Mouse (Mus musculus): Measurements from ENCODE around the gene Ddhd1. TPM values are rescaled to one million over a fixed set of nuclear protein-coding genes. Genes with fewer than 3 reads are reported as not detected.
"Not testable (repeated sequence)": the region's sequence is repeated elsewhere in the genome, so short reads cannot be mapped to it uniquely, and the experiment has no call there.

Gene Ddhd1
- polyA plus RNA-seq, 1 experiment from 2014 or later = 23.7 TPM

- not testable (repeated sequence) for H3K9ac ChIP-seq (replicated peaks; ENCODE audit: low read length); ATAC-seq (ENCODE audit: low FRiP score, low TSS enrichment); H3K36me3 ChIP-seq (ENCODE audit: control insufficient read depth, insufficient read depth, low read length); H3K27ac ChIP-seq (replicated peaks; ENCODE audit: low read depth, low read length); H3K4me2 ChIP-seq (ENCODE audit: low read length); H3K27me3 ChIP-seq (ENCODE audit: control insufficient read depth, insufficient read depth, low read length); H3K4me1 ChIP-seq (ENCODE audit: control insufficient read depth, insufficient read depth, low read length); H3K4me3 ChIP-seq (replicated peaks; ENCODE audit: low read depth, low read length); H3K9me3 ChIP-seq (ENCODE audit: control insufficient read depth, low read length)
- DNase-seq = peak; percentile 63
- 70% methylated on average over 3 of the region's 3 CpGs for WGBS
Observed at GRCm38 (mm10) chr14:45580923-45581827, 76.8 kb downstream of the Ddhd1 start.

DNA sequence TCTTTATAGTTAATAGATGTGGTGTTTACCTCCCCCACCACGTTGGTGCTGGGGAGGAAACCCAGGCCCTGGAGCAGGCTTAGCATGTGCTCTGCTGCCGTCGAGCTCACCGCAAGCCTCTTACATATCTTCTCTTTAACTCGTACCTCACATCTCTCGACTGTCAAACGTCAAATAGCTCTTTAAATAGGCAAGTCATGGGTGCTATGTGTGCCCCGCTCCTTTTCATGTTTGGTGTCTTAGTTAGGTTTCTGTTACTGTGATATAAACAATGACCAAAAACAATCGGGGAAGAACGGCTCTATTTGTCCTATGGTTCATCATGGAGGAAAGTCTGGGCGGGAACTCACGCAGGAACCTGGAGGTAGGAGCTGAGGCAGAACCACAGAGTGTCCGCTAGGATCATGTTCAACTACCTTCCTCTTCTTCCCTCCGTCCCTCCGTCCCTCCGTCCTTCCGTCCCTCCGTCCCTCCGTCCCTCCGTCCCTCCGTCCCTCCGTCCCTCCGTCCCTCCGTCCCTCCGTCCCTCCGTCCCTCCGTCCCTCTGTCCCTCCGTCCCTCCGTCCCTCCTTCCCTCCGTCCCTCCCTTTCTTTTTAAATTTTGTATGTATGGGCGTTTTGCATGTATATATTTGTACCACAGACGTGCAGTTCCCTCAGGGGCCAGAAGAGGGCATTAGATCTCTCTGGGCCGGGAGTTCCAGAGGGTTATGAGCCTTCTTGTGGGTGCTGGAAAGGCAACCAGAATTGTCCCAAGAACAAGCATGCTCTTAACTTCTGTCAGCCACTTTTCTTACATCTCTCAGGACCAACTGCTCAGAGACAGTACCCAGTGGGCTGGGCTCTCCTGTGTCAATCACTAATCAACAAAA lies 91.6 kb downstream of the Ddhd1 start:
- H3K9ac ChIP-seq (replicated peaks; ENCODE audit: low read length) = no peak overlapping the region; the same call in 1 of the 2 replicates
- H3K4me2 ChIP-seq (ENCODE audit: low read length) = peak overlapping the region; percentile 50

DNA sequence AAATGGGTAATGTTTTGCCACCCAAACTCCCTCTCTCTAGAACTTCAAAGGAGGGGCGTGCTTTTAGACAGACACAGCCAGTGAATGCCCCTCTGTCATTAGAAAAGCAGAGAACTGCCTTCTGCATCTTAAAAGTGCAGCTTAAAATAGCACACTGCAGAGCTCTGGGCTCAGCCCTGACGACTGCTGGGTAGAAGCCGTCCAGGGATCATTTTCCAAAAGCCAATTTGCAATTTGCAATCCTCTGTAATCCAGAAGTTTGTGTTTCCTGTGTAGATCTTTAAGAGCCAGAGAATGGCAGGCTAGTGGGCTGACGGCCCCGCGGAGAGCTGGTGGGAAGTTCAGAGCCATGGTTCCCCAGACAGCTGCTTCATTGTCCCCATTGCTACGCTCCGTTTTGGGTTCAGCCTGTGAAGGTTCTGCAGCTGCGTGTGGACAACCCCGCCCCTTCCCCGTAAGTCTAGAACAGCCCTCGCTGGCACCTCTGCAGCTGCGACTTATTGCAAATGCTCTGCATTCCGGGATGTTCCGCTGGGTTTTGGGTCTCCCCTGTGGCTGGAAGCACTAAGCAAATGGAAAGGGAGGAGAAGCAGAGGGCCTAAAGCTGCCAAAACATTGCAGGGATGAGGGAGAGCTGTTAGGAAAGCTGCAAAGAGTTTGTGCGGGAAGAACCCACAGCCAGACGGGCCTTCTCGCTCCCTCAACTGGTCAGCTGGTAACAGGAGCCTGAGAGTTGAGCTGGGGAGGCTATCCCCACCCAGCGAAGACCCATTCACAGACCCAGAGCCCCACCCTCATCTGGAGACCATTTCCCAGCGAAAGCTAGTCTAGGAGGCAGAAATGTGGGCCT lies 92.5 kb downstream of the Ddhd1 start:
- Histone ChIP-seq H3K4me1 (ENCODE audit: control insufficient read depth, insufficient read depth, low read length) (no peaks in the 10 kb centered on the region), H3K9me3 (ENCODE audit: control insufficient read depth, low read length) (no peaks in the 10 kb centered on the region), H3K36me3 (ENCODE audit: control insufficient read depth, insufficient read depth, low read length) (no peaks in the 10 kb centered on the region), H3K27ac (replicated peaks; ENCODE audit: low read depth, low read length) (peak overlapping the region; percentile 60), H3K27me3 (ENCODE audit: control insufficient read depth, insufficient read depth, low read length) (no peaks in the 10 kb centered on the region), H3K4me2 (ENCODE audit: low read length) (peak overlapping the region; percentile 41), H3K9ac (replicated peaks; ENCODE audit: low read length) (no peak overlapping the region; the same call in 1 of the 2 replicates), H3K4me3 (replicated peaks; ENCODE audit: low read depth, low read length) (no peak overlapping the region)
- WGBS = 5% methylated on average over 20 of the region's 20 CpGs
- peak; percentile 62 for DNase-seq
- peak; percentile 28 for ATAC-seq (ENCODE audit: low FRiP score, low TSS enrichment)

More for the DNA sequence above, 91.6 kb downstream of the Ddhd1 start:
- ATAC-seq (ENCODE audit: low FRiP score, low TSS enrichment) (peak; percentile 4; the same call in 1 of the 2 replicates), DNase-seq (peak; percentile 85)
- Histone ChIP-seq H3K27ac (replicated peaks; ENCODE audit: low read depth, low read length) (0 out of 2 replicates have a peak overlapping the region, but pooled peaks have one; percentile 60), H3K27me3 (ENCODE audit: control insufficient read depth, insufficient read depth, low read length) (no peaks in the 10 kb centered on the region), H3K36me3 (ENCODE audit: control insufficient read depth, insufficient read depth, low read length) (no peaks in the 10 kb centered on the region), H3K4me1 (ENCODE audit: control insufficient read depth, insufficient read depth, low read length) (no peaks in the 10 kb centered on the region), H3K9me3 (ENCODE audit: control insufficient read depth, low read length) (no peaks in the 10 kb centered on the region), H3K4me3 (replicated peaks; ENCODE audit: low read depth, low read length) (peak overlapping the region; percentile 24)
- WGBS = 20% methylated on average over 32 of the region's 33 CpGs

GRCm38 (mm10) chr14:45563577-45563976 lies 94.4 kb downstream of the Ddhd1 start:
- peak; percentile 44; the same call in 1 of the 2 replicates for ATAC-seq (ENCODE audit: low FRiP score, low TSS enrichment)
- no peak overlapping the region for H3K4me2 ChIP-seq (ENCODE audit: low read length)
- no peaks in the 10 kb centered on the region for H3K36me3 ChIP-seq (ENCODE audit: control insufficient read depth, insufficient read depth, low read length)
- no peaks in the 10 kb centered on the region for H3K4me1 ChIP-seq (ENCODE audit: control insufficient read depth, insufficient read depth, low read length)
- WGBS = 89% methylated on average over 1 of the region's 1 CpGs
- H3K27ac ChIP-seq (replicated peaks; ENCODE audit: low read depth, low read length) = no peak overlapping the region
- H3K27me3 ChIP-seq (ENCODE audit: control insufficient read depth, insufficient read depth, low read length) = no peaks in the 10 kb centered on the region
- peak; percentile 44 for DNase-seq
- H3K9me3 ChIP-seq (ENCODE audit: control insufficient read depth, low read length) = no peaks in the 10 kb centered on the region
- H3K9ac ChIP-seq (replicated peaks; ENCODE audit: low read length) = no peak overlapping the region
- no peak overlapping the region for H3K4me3 ChIP-seq (replicated peaks; ENCODE audit: low read depth, low read length)

DNA sequence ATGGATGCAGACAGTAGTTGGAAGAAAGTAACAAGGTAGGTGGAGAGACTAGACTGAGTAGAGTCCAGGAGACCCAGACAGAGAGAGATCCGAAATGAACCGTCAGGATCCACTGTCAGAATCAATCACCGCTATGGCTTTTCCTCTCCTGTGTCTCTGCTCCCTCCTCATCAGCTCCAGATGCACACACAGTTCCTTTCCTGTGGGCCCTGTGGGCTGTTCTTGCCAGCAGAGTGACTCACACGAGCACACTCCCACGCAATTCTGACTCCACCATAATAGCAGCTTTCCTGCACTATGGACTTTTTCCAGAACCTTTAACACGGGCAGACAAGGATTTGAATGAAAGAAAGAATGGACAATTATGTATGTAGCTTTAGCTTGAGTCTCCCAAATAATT lies 96.3 kb downstream of the Ddhd1 start:
- Histone ChIP-seq H3K36me3 (ENCODE audit: control insufficient read depth, insufficient read depth, low read length) (no peaks in the 10 kb centered on the region), H3K27me3 (ENCODE audit: control insufficient read depth, insufficient read depth, low read length) (no peaks in the 10 kb centered on the region), H3K4me3 (replicated peaks; ENCODE audit: low read depth, low read length) (no peak overlapping the region), H3K27ac (replicated peaks; ENCODE audit: low read depth, low read length) (no peak overlapping the region), H3K4me1 (ENCODE audit: control insufficient read depth, insufficient read depth, low read length) (no peaks in the 10 kb centered on the region), H3K4me2 (ENCODE audit: low read length) (no peak overlapping the region), H3K9ac (replicated peaks; ENCODE audit: low read length) (no peak overlapping the region), H3K9me3 (ENCODE audit: control insufficient read depth, low read length) (no peaks in the 10 kb centered on the region)
- ATAC-seq (ENCODE audit: low FRiP score, low TSS enrichment) (no peak), DNase-seq (no peak)
- WGBS = 85% methylated on average over 6 of the region's 6 CpGs

GRCm38 (mm10) chr14:45559018-45559417 lies 98.9 kb downstream of the Ddhd1 start:
- Histone ChIP-seq H3K4me1 (ENCODE audit: control insufficient read depth, insufficient read depth, low read length) (no peaks in the 10 kb centered on the region), H3K36me3 (ENCODE audit: control insufficient read depth, insufficient read depth, low read length) (no peaks in the 10 kb centered on the region), H3K27ac (replicated peaks; ENCODE audit: low read depth, low read length) (no peak overlapping the region), H3K9me3 (ENCODE audit: control insufficient read depth, low read length) (no peaks in the 10 kb centered on the region), H3K27me3 (ENCODE audit: control insufficient read depth, insufficient read depth, low read length) (no peaks in the 10 kb centered on the region), H3K4me2 (ENCODE audit: low read length) (no peak overlapping the region), H3K4me3 (replicated peaks; ENCODE audit: low read depth, low read length) (no peak overlapping the region), H3K9ac (replicated peaks; ENCODE audit: low read length) (no peak overlapping the region)
- 100% methylated on average over 1 of the region's 1 CpGs for WGBS
- DNase-seq (no peak), ATAC-seq (ENCODE audit: low FRiP score, low TSS enrichment) (no peak)

DNA sequence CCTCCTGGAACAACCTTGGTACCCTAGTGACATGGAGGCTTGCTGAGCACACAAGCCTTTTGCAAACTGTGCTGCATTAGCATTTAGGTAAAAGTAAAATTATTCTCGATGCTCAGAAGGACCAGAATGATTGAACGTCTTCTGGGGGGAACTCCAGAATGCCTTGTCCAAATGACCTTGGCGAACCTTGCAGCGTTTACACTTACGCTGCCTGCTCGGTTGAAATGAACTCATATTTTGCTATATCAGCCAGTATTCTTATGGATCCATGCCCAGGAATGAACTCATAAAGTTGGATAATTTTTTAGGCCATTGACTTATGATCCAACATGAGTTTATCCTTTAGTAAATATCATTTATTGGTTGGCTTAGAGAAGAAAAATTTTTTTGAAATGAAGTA lies 103.6 kb downstream of the Ddhd1 start:
- 95% methylated on average over 6 of the region's 6 CpGs for WGBS

GRCm38 (mm10) chr14:45553854-45554253 lies 104.1 kb downstream of the Ddhd1 start:
- Histone ChIP-seq H3K4me2 (ENCODE audit: low read length) (no peak overlapping the region), H3K27ac (replicated peaks; ENCODE audit: low read depth, low read length) (no peak overlapping the region), H3K9ac (replicated peaks; ENCODE audit: low read length) (no peak overlapping the region), H3K4me3 (replicated peaks; ENCODE audit: low read depth, low read length) (no peak overlapping the region), H3K36me3 (ENCODE audit: control insufficient read depth, insufficient read depth, low read length) (no peaks in the 10 kb centered on the region), H3K4me1 (ENCODE audit: control insufficient read depth, insufficient read depth, low read length) (no peaks in the 10 kb centered on the region), H3K9me3 (ENCODE audit: control insufficient read depth, low read length) (no peaks in the 10 kb centered on the region), H3K27me3 (ENCODE audit: control insufficient read depth, insufficient read depth, low read length) (no peaks in the 10 kb centered on the region)
- no peak for DNase-seq
- WGBS = 82% methylated on average over 2 of the region's 2 CpGs
- ATAC-seq (ENCODE audit: low FRiP score, low TSS enrichment) = no peak

More for the DNA sequence above, 103.6 kb downstream of the Ddhd1 start:
- ATAC-seq (ENCODE audit: low FRiP score, low TSS enrichment) = no peak
- no peaks in the 10 kb centered on the region for H3K9me3 ChIP-seq (ENCODE audit: control insufficient read depth, low read length)
- no peak overlapping the region for H3K9ac ChIP-seq (replicated peaks; ENCODE audit: low read length)
- H3K27ac ChIP-seq (replicated peaks; ENCODE audit: low read depth, low read length) = no peak overlapping the region
- H3K4me2 ChIP-seq (ENCODE audit: low read length) = no peak overlapping the region
- no peaks in the 10 kb centered on the region for H3K27me3 ChIP-seq (ENCODE audit: control insufficient read depth, insufficient read depth, low read length)
- DNase-seq = no peak
- no peaks in the 10 kb centered on the region for H3K36me3 ChIP-seq (ENCODE audit: control insufficient read depth, insufficient read depth, low read length)
- H3K4me3 ChIP-seq (replicated peaks; ENCODE audit: low read depth, low read length) = no peak overlapping the region
- no peaks in the 10 kb centered on the region for H3K4me1 ChIP-seq (ENCODE audit: control insufficient read depth, insufficient read depth, low read length)
